Mouse (Mus musculus) neutrophil, adult 5-6 weeks (primary cell): ENCODE results near the gene Gm5678. TPM values are rescaled to one million over a fixed set of nuclear protein-coding genes. Genes with fewer than 3 reads are reported as not detected.

Source experiments
- total RNA-seq: library from RNA; stranded (forward); fragments of 200-1000 nt; gene quantifications from 2 replicates; pipeline ENCODE4 v1.2.3, GENCODE M21; 2017

Gm5678 gene
- total RNA-seq, 1 experiment from 2014 or later = not detected

Other genes starting within 250 kb of the Gm5678 start
- gene Setd4, start 24.0 kb upstream of the Gm5678 start, total RNA-seq = 10.8 and 20.5 TPM in 2 replicates
- gene Cbr1, start 22.2 kb upstream of the Gm5678 start, total RNA-seq = 11.8 and 14.1 TPM in 2 replicates
- gene Cbr3, start 55.1 kb downstream of the Gm5678 start, total RNA-seq = 1.2 and 2.1 TPM in 2 replicates
- gene Dop1b, start 83.8 kb downstream of the Gm5678 start, total RNA-seq = 48.0 and 48.8 TPM in 2 replicates
- gene Morc3, start 204.0 kb downstream of the Gm5678 start, total RNA-seq = 339 and 376 TPM in 2 replicates